Mouse (Mus musculus) forebrain, postnatal 0 days (tissue): ENCODE results near the gene Atrnl1. TPM values are rescaled to one million over a fixed set of nuclear protein-coding genes. Genes with fewer than 3 reads are reported as not detected.
"Not testable (repeated sequence)": the region's sequence is repeated elsewhere in the genome, so short reads cannot be mapped to it uniquely, and the experiment has no call there.

Experiments used
- ATAC-seq: fragments of 200-750 bp; cut with Nextera tagmentation; 2 replicates; pipeline ENCODE4 v1.8.0; 2017; ENCODE audit warnings: mild to moderate bottlenecking, moderate library complexity
- DNase-seq: peaks from one replicate; pipeline ENCODE4 v3.0.0-alpha.2; 2015
- H3K27ac ChIP-seq: fragments of 300-500 bp; sonication (generic); 2 replicates; pipeline ENCODE4 v1.5.1; 2014; ENCODE audit warnings: low read depth, mild to moderate bottlenecking, antibody characterized with exemption, low read length, moderate library complexity, mixed read lengths
- H3K27me3 ChIP-seq: fragments of 300-500 bp; sonication (generic); 2 replicates; pipeline ENCODE4 v1.6.1; 2014; ENCODE audit warnings: mild to moderate bottlenecking, low read length, mixed read lengths; ENCODE audit not compliant: insufficient read depth
- H3K36me3 ChIP-seq: fragments of 300-500 bp; sonication (generic); 2 replicates; pipeline ENCODE4 v1.6.1; 2014; ENCODE audit warnings: mild to moderate bottlenecking, moderate library complexity; ENCODE audit not compliant: insufficient read depth
- H3K4me1 ChIP-seq: fragments of 300-500 bp; sonication (generic); 2 replicates; pipeline ENCODE4 v1.6.1; 2014; ENCODE audit warnings: antibody characterized with exemption; ENCODE audit not compliant: insufficient read depth
- H3K4me2 ChIP-seq: fragments of 300-500 bp; sonication (generic); 2 replicates; pipeline ENCODE4 v1.6.1; 2014; ENCODE audit warnings: low read depth, mild to moderate bottlenecking, moderate library complexity
- H3K4me3 ChIP-seq: fragments of 300-500 bp; sonication (generic); 2 replicates; pipeline ENCODE4 v1.5.1; 2014; ENCODE audit warnings: low read depth, low read length, mixed read lengths
- H3K9ac ChIP-seq: fragments of 300-500 bp; sonication (generic); 2 replicates; pipeline ENCODE4 v1.6.1; 2014; ENCODE audit warnings: mild to moderate bottlenecking
- H3K9me3 ChIP-seq: fragments of 300-500 bp; sonication (generic); 2 replicates; pipeline ENCODE4 v1.6.1; 2016; ENCODE audit warnings: low read length
- CTCF ChIP-seq: sonication (generic); IDR thresholded peaks from 2 replicates; pipeline ENCODE4 v1.5.1; 2016; ENCODE audit warnings: antibody characterized with exemption, control low read depth, low read depth
- WGBS: fragments of 180-500 bp; shearing (Covaris S2); extraction: QIAGEN DNeasy Blood & Tissue Kit; methylation state at CpG from one replicate; pipeline ENCODE4 v1.1.7; 2014; 5-methylcytosine and 5-hydroxymethylcytosine counted together
- polyA plus RNA-seq: library from polyadenylated mRNA; unstranded; fragments of >200 nt; fragmentation: Nextera tagmentation; extraction: Ambion mirVana; gene quantifications from 2 replicates; pipeline ENCODE4 v1.2.1, GENCODE M21; 2015
- total RNA-seq: library from RNA; depleted of rRNA; stranded (reverse); fragments of >200 nt; gene quantifications from 2 replicates; pipeline ENCODE4 v1.2.3, GENCODE M21; 2014

The Atrnl1 gene
- total and polyA plus RNA-seq, 2 experiments from 2014 or later = 4.8 to 59.9 TPM

- no peak for TF ChIP-seq CTCF
- 45% methylated on average over 4 of the region's 4 CpGs for WGBS
Measured at GRCm38 (mm10) chr19:58043550-58043949, 432.7 kb downstream of the Atrnl1 start.

GRCm38 (mm10) chr19:58044816-58045215, 434.0 kb downstream of the Atrnl1 start:
- H3K4me1 ChIP-seq = no peaks in the 10 kb centered on the region
- TF ChIP-seq CTCF = no peak
- H3K9ac ChIP-seq = no peak overlapping the region
- DNase-seq (no peak), ATAC-seq (no peak)
- H3K4me2 ChIP-seq = no peak overlapping the region
- no peaks in the 10 kb centered on the region for H3K27me3 ChIP-seq
- H3K27ac ChIP-seq = no peak overlapping the region
- H3K36me3 ChIP-seq = no peaks in the 10 kb centered on the region
- no peaks in the 10 kb centered on the region for H3K9me3 ChIP-seq
- 92% methylated on average over 5 of the region's 5 CpGs for WGBS
- H3K4me3 ChIP-seq = no peak overlapping the region

More at GRCm38 (mm10) chr19:58043550-58043949, 432.7 kb downstream of the Atrnl1 start:
- H3K27ac ChIP-seq = no peak overlapping the region
- DNase-seq = no peak
- no peaks in the 10 kb centered on the region for H3K4me1 ChIP-seq
- H3K27me3 ChIP-seq = no peaks in the 10 kb centered on the region
- H3K36me3 ChIP-seq = no peaks in the 10 kb centered on the region
- H3K9ac ChIP-seq = no peak overlapping the region
- H3K9me3 ChIP-seq = no peaks in the 10 kb centered on the region
- no peak overlapping the region for H3K4me3 ChIP-seq
- ATAC-seq = no peak
- H3K4me2 ChIP-seq = no peak overlapping the region

GRCm38 (mm10) chr19:58046656-58047055, 435.8 kb downstream of the Atrnl1 start:
- Histone ChIP-seq H3K4me2 (no peak overlapping the region), H3K27me3 (no peaks in the 10 kb centered on the region), H3K4me3 (no peak overlapping the region), H3K4me1 (no peaks in the 10 kb centered on the region), H3K9ac (no peak overlapping the region), H3K27ac (no peak overlapping the region), H3K9me3 (no peaks in the 10 kb centered on the region), H3K36me3 (no peaks in the 10 kb centered on the region)
- WGBS = 82% methylated on average over 7 of the region's 7 CpGs
- no peak for ATAC-seq
- no peak for DNase-seq
- no peak for TF ChIP-seq CTCF

- H3K36me3 ChIP-seq, H3K27me3 ChIP-seq, H3K4me3 ChIP-seq, H3K4me2 ChIP-seq, H3K27ac ChIP-seq, ATAC-seq, DNase-seq, H3K9ac ChIP-seq, H3K4me1 ChIP-seq, H3K9me3 ChIP-seq: not testable (repeated sequence)
- WGBS = 97% methylated on average over 8 of the region's 9 CpGs
Measured at GRCm38 (mm10) chr19:58050410-58050809, 439.6 kb downstream of the Atrnl1 start.

GRCm38 (mm10) chr19:58050986-58051385, 440.2 kb downstream of the Atrnl1 start:
- Histone ChIP-seq H3K4me3 (no peak overlapping the region), H3K4me2 (no peak overlapping the region), H3K9me3 (no peaks in the 10 kb centered on the region), H3K27me3 (no peaks in the 10 kb centered on the region), H3K27ac (no peak overlapping the region), H3K9ac (no peak overlapping the region), H3K36me3 (no peaks in the 10 kb centered on the region), H3K4me1 (no peaks in the 10 kb centered on the region)
- DNase-seq (no peak), ATAC-seq (no peak)
- WGBS = 90% methylated on average over 8 of the region's 8 CpGs
- no peak for TF ChIP-seq CTCF

DNA sequence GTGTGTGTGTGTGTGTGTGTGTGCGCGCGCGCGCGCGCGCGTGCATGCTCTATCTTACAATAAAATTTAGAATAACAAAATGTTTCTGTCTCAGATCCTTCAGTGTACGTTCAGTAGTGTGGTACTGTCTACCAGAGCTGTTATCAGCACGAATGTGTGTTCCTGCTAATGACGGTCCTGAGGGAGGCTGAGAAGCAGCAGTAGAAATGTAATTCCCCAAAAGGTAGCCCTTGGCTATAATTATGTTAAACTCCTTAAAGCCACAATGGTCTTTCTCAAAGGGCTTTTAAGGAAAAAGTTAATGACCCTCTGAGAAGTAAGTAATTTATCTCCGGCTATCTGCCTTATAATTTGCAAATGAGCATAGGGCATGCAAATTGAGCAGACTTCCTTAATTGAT, 441.1 kb downstream of the Atrnl1 start:
- no peak overlapping the region for H3K27ac ChIP-seq
- no peak overlapping the region for H3K9ac ChIP-seq
- no peak for DNase-seq
- H3K9me3 ChIP-seq = no peaks in the 10 kb centered on the region
- no peak overlapping the region for H3K4me2 ChIP-seq
- H3K27me3 ChIP-seq = no peaks in the 10 kb centered on the region
- TF ChIP-seq CTCF = no peak
- WGBS = 79% methylated on average over 13 of the region's 13 CpGs
- ATAC-seq = no peak
- H3K4me3 ChIP-seq = no peak overlapping the region
- no peaks in the 10 kb centered on the region for H3K36me3 ChIP-seq
- H3K4me1 ChIP-seq = no peaks in the 10 kb centered on the region

GRCm38 (mm10) chr19:58052444-58053135, 441.8 kb downstream of the Atrnl1 start:
- no peak overlapping the region for H3K4me2 ChIP-seq
- TF ChIP-seq CTCF = no peak
- no peaks in the 10 kb centered on the region for H3K9me3 ChIP-seq
- H3K36me3 ChIP-seq = no peaks in the 10 kb centered on the region
- no peak overlapping the region for H3K27ac ChIP-seq
- no peak for ATAC-seq
- H3K4me1 ChIP-seq = no peaks in the 10 kb centered on the region
- no peak overlapping the region for H3K9ac ChIP-seq
- H3K27me3 ChIP-seq = no peaks in the 10 kb centered on the region
- no peak overlapping the region for H3K4me3 ChIP-seq
- no peak for DNase-seq
- WGBS = 67% methylated on average over 13 of the region's 13 CpGs
